Mouse (Mus musculus) midbrain, embryonic 12.5 days (tissue): ENCODE measurements around the gene Btnl10. TPM values are rescaled to one million over a fixed set of nuclear protein-coding genes. Genes with fewer than 3 reads are reported as not detected.
A peak's percentile ranks its signal among the peaks of the same experiment; 100 is the strongest.
"Not testable (repeated sequence)": the region's sequence is repeated elsewhere in the genome, so short reads cannot be mapped to it uniquely, and the experiment has no call there.

Experiments
- ATAC-seq: fragments of 200-750 bp; cut with Nextera tagmentation; 2 replicates; pipeline ENCODE4 v1.8.0; 2017; ENCODE audit warnings: low read depth, moderate TSS enrichment, moderate library complexity; ENCODE audit not compliant: low FRiP score
- H3K27ac ChIP-seq: fragments of 300-500 bp; sonication (generic); replicated peaks from 2 replicates; pipeline ENCODE4 v1.5.1; 2016; ENCODE audit warnings: mild to moderate bottlenecking
- H3K27me3 ChIP-seq: fragments of 300-500 bp; sonication (generic); 2 replicates; pipeline ENCODE4 v1.6.1; 2016; ENCODE audit warnings: mild to moderate bottlenecking
- H3K36me3 ChIP-seq: fragments of 300-500 bp; sonication (generic); 2 replicates; pipeline ENCODE4 v1.6.1; 2016
- H3K4me1 ChIP-seq: fragments of 300-500 bp; sonication (generic); 2 replicates; pipeline ENCODE4 v1.6.1; 2016
- H3K4me2 ChIP-seq: fragments of 300-500 bp; sonication (generic); replicated peaks from 2 replicates; pipeline ENCODE4 v1.6.1; 2016; ENCODE audit warnings: mild to moderate bottlenecking, moderate library complexity
- H3K4me3 ChIP-seq: fragments of 300-500 bp; sonication (generic); 2 replicates; pipeline ENCODE4 v1.5.1; 2016; ENCODE audit warnings: mild to moderate bottlenecking
- H3K9ac ChIP-seq: fragments of 300-500 bp; sonication (generic); replicated peaks from 2 replicates; pipeline ENCODE4 v1.6.1; 2016; ENCODE audit warnings: mild to moderate bottlenecking, moderate library complexity
- H3K9me3 ChIP-seq: fragments of 300-500 bp; sonication (generic); 2 replicates; pipeline ENCODE4 v1.6.1; 2016; ENCODE audit warnings: mild to moderate bottlenecking
- WGBS: fragments of 180-500 bp; shearing (Covaris S2); methylation state at CpG from one replicate; pipeline ENCODE4 v1.1.7; 2016; 5-methylcytosine and 5-hydroxymethylcytosine counted together
- polyA plus RNA-seq: library from polyadenylated mRNA; unstranded; fragments of >200 nt; fragmentation: Nextera tagmentation; extraction: Ambion mirVana; gene quantifications from 2 replicates; pipeline ENCODE4 v1.2.1, GENCODE M21; 2016

The Btnl10 gene
- polyA plus RNA-seq, 1 experiment from 2014 or later = not detected

GRCm38 (mm10) chr11:58954170-58954419 is 36.4 kb downstream of the Btnl10 start:
- peak overlapping the region; percentile 99 for H3K27ac ChIP-seq
- not testable (repeated sequence) for H3K9me3 ChIP-seq, H3K27me3 ChIP-seq
- WGBS = 0% methylated on average over 17 of the region's 17 CpGs
- H3K4me1 ChIP-seq = peaks cover 48% of the 10 kb centered on the region
- H3K4me3 ChIP-seq = peak overlapping the region; percentile 58
- H3K36me3 ChIP-seq = 0 out of 2 replicates have a peak, but pooled peaks cover 10% of the 10 kb centered on the region
- peak overlapping the region; percentile 94 for H3K9ac ChIP-seq
- peak; percentile 50 for ATAC-seq
- peak overlapping the region; percentile 94 for H3K4me2 ChIP-seq

DNA sequence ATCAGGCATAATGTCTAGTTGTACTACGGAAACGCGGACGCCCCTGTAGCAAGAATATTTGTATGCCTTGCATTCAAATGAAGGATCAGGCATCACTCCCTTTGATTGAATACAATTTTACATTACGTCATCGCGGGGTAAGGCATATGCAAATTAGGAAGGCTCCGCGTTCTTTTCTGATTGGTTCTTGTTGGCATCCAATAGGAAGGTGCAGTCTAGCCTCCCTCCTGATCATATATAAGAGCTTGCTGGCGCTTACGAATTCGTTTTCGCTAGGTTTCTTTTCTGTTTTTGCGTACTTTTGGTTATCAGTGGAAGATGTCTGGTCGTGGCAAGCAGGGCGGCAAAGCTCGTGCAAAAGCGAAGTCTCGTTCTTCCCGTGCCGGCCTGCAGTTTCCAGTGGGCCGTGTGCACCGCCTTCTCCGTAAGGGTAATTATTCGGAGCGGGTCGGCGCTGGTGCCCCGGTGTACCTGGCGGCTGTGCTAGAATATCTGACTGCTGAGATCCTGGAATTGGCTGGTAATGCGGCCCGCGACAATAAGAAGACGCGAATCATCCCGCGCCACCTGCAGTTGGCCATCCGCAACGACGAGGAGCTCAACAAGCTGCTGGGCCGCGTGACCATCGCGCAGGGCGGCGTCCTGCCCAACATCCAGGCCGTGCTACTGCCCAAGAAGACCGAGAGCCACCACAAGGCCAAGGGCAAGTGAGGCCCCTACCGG is 36.9 kb downstream of the Btnl10 start, which contains the start of the genes Hist3h2a and Trim17:
Gene Hist3h2a, plus strand, starts transcription at position 266 of the 723 bp plus-strand sequence.
Gene Trim17, plus strand, starts transcription at position 266 of the 723 bp plus-strand sequence.
- Histone ChIP-seq H3K27ac (peak within 1 kb of the TSS; percentile 99), H3K4me2 (peak within 1 kb of the TSS; percentile 94), H3K9me3 (no peaks in the 10 kb centered on the region), H3K27me3 (peaks cover 10% of the 10 kb centered on the region), H3K4me1 (peaks cover 51% of the 10 kb centered on the region), H3K9ac (peak within 1 kb of the TSS; percentile 94), H3K4me3 (peak within 1 kb of the TSS; percentile 58), H3K36me3 (0 out of 2 replicates have a peak, but pooled peaks cover 10% of the 10 kb centered on the region)
- under 1% methylated on average over 49 of the region's 49 CpGs for WGBS
- peak; percentile 87 for ATAC-seq

- H3K4me3 ChIP-seq = peak overlapping the region; percentile 58
- ATAC-seq = 0 out of 2 replicates have a peak, but pooled peaks have one; percentile 2
- no peaks in the 10 kb centered on the region for H3K9me3 ChIP-seq
- WGBS = under 1% methylated on average over 20 of the region's 20 CpGs
- peaks cover 49% of the 10 kb centered on the region for H3K4me1 ChIP-seq
- peak overlapping the region; percentile 94 for H3K4me2 ChIP-seq
- H3K27me3 ChIP-seq = peaks cover 10% of the 10 kb centered on the region
- H3K36me3 ChIP-seq = 0 out of 2 replicates have a peak, but pooled peaks cover 10% of the 10 kb centered on the region
- peak overlapping the region; percentile 99 for H3K27ac ChIP-seq
- peak overlapping the region; percentile 89 for H3K9ac ChIP-seq
These were observed 37.6 kb downstream of the Btnl10 start for GRCm38 (mm10) chr11:58955143-58955867.

DNA sequence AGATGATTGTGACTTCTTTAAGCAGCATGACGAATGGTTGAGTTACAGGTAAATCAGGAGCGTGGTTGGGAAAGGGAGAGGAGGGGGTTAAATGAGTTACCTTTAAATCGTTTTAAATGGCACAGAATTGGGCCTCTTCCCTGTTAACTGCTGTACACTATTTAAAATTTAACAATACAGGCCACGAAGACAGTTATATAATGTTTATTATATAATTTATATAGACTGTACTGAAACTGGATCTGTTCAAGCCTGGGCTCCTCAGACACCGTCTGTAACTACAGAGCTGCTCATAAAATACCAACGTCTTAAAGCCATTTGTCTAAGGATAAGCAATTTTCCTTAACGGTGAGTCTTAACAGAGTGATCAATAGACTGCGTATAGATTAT is 38.2 kb downstream of the Btnl10 start:
- Histone ChIP-seq H3K9ac (peak overlapping the region; percentile 89), H3K4me1 (peaks cover 46% of the 10 kb centered on the region), H3K9me3 (no peaks in the 10 kb centered on the region), H3K36me3 (0 out of 2 replicates have a peak, but pooled peaks cover 10% of the 10 kb centered on the region), H3K4me3 (peak overlapping the region; percentile 58), H3K4me2 (peak overlapping the region; percentile 94), H3K27me3 (peaks cover 10% of the 10 kb centered on the region), H3K27ac (peak overlapping the region; percentile 99; the same call in 1 of the 2 replicates)
- no peak for ATAC-seq
- 31% methylated on average over 8 of the region's 8 CpGs for WGBS

DNA sequence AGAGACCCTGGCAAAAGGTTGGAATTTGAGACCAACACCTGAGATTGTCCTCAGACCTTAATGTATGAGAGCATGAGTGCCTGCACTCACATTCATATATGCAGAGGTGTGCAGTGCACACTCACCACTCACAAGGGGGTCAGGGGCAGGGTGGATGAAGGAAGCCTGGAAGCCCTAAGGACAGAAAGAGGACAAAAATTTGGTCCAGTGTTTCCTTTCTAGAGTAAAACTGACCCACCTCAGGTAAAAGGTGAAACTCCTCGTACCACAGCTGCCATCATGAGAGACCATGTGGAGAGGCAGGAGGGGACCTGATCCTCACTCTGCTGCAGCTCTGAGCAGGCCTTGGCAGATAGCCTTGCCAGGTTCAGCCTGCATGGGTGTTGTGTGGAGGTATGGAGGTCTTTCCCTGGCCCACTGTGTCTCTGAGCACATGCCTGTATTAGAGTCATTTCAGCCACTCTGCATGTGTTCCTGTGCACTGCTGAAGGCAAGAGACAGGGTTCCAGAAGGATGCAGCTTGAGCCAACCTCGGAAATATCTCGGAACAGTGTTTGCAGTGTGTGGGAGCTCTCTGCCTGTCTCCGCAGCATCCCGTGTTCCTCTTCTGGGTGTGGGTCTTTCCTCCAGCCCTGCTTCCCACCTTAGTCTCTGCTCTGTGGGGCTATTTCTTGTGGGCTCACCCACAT is 39.7 kb downstream of the Btnl10 start:
- Histone ChIP-seq H3K27ac (no peak overlapping the region), H3K4me3 (peak overlapping the region; percentile 58)

DNA sequence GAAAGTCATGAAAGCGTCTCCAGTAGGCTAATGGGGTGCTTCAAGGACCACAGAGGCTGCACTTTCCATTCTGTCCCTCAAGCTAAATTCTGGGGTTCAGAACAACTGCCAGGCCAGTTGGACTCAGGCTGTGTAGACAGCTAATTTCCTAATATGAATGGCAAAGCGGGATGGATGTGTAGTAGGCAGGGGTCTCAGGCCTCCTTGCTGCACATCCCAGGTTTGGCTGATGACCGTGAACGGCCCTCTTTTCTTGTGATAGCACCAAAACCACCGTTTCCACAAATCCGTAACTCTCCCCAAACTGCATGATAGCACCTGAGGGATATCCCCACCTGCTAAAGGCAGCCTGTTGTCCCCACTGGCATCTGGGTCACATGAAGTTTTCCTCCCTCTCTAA is 40.8 kb downstream of the Btnl10 start:
- Histone ChIP-seq H3K27me3 (peaks cover 29% of the 10 kb centered on the region), H3K9ac (0 out of 2 replicates have a peak overlapping the region, but pooled peaks have one; percentile 4), H3K4me1 (peaks cover 34% of the 10 kb centered on the region), H3K27ac (no peak overlapping the region), H3K4me2 (no peak overlapping the region), H3K4me3 (peak overlapping the region; percentile 6; the same call in 1 of the 2 replicates), H3K36me3 (0 out of 2 replicates have a peak, but pooled peaks cover 10% of the 10 kb centered on the region), H3K9me3 (no peaks in the 10 kb centered on the region)
- no peak for ATAC-seq
- WGBS = 84% methylated on average over 6 of the region's 6 CpGs

More for the DNA sequence above, 39.7 kb downstream of the Btnl10 start:
- H3K27me3 ChIP-seq = peaks cover 20% of the 10 kb centered on the region
- 91% methylated on average over 5 of the region's 5 CpGs for WGBS
- H3K9ac ChIP-seq = peak overlapping the region; percentile 89; the same call in 1 of the 2 replicates
- 0 out of 2 replicates have a peak, but pooled peaks cover 10% of the 10 kb centered on the region for H3K36me3 ChIP-seq
- H3K4me2 ChIP-seq = peak overlapping the region; percentile 94
- no peak for ATAC-seq
- H3K9me3 ChIP-seq = no peaks in the 10 kb centered on the region
- H3K4me1 ChIP-seq = peaks cover 40% of the 10 kb centered on the region

DNA sequence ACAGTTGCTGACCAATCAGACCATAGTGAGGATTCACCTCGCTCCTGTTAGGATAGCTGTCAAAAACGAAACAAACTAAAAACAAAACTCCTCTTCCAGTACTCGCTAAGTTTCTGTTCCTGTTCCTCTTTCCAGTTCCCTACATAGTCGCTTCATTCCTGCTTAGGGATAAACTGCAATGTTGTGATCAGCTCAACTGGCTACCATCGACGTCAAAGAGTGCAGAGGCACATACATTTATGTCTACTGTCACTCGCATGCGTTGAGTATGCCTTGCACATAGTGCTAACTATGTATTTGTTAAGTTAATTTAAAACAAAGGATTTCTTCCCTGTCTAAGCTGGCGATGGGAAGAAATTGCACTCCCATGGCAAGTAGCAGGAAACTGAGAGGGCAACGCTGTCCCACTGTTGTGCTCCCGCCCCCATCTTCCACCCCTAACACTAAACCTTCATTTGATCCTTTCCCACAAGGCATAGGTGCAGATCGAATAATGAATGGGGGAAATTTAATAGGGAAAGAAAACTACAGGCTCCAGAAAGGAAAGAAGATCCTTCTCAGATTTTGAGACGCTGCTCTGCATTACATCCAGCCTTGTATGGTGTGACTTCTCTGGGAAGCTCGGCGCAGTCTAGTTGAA is 41.6 kb downstream of the Btnl10 start:
- Histone ChIP-seq H3K4me2 (peak overlapping the region; percentile 74), H3K9me3 (no peaks in the 10 kb centered on the region), H3K4me3 (peak overlapping the region; percentile 50), H3K4me1 (peaks cover 36% of the 10 kb centered on the region), H3K27me3 (peaks cover 37% of the 10 kb centered on the region), H3K27ac (0 out of 2 replicates have a peak overlapping the region, but pooled peaks have one; percentile 49), H3K9ac (peak overlapping the region; percentile 52), H3K36me3 (0 out of 2 replicates have a peak, but pooled peaks cover 10% of the 10 kb centered on the region)
- no peak for ATAC-seq
- WGBS = 41% methylated on average over 15 of the region's 15 CpGs

DNA sequence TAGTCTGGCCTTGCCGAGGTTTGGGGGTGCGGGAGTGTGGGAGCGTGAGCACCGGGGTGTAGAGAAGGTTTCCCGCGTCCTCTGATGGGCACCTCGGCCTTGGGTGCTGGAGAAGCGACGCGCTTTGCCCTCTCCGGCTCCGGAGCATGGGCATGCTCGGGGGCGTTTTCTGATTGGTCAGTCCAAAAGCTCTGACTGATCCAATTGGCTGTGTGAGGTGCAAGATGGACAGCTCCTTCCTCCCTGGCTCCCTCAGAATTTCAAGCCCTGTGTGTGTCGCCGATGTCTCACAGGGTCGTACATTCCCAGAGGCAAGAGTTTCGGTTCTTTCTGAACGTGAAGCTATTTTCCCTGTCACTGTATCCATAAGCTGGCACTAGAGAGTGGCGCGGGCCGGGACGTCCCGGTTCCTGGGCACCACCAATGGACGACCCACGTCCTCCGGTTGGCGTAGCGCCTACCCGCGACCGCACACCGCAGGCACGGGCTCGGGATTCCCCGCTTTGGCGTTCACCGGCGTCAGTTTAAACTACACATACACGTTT is 42.3 kb downstream of the Btnl10 start:
- Histone ChIP-seq H3K4me1 (peaks cover 40% of the 10 kb centered on the region), H3K4me2 (peak overlapping the region; percentile 74), H3K27ac (peak overlapping the region; percentile 49; the same call in 1 of the 2 replicates), H3K9me3 (no peaks in the 10 kb centered on the region), H3K9ac (peak overlapping the region; percentile 52), H3K4me3 (peak overlapping the region; percentile 50), H3K27me3 (peaks cover 37% of the 10 kb centered on the region), H3K36me3 (0 out of 2 replicates have a peak, but pooled peaks cover 10% of the 10 kb centered on the region)
- WGBS = 4% methylated on average over 40 of the region's 40 CpGs
- peak; percentile 85 for ATAC-seq

DNA sequence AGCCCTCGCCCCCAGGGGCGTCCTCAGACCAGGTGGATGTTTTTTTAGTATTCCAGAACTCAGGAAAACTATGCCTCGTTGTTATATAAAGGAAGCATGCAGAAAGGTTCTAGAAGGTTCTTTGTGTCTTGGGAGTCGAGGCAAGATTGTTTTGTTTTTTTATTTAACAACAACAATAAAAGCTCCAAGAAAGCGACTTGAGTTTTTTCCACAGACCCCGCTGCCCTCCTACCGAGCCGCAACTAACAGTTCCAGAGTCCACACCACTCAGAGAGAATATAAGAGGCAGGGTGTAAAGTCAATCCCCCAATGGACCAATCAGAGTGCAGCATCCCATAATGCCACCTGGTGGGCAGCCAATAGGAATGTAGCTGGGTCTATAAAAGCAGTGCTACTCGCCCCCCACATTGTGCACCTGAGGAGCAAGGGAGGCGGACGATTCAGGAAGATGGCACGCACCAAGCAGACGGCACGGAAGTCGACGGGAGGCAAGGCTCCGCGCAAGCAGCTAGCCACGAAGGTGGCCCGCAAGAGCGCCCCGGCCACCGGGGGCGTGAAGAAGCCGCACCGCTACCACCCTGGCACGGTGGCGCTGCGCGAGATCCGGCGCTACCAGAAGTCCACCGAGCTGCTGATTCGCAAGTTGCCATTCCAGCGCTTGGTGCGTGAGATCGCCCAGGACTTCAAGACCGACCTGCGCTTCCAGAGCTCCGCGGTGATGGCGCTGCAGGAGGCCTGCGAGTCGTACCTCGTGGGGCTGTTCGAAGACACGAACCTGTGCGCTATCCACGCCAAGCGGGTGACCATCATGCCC is 43.9 kb downstream of the Btnl10 start:
- H3K4me1 ChIP-seq = peaks cover 36% of the 10 kb centered on the region
- ATAC-seq = no peak
- H3K9ac ChIP-seq = no peak overlapping the region
- no peak overlapping the region for H3K4me3 ChIP-seq
- H3K27ac ChIP-seq = no peak overlapping the region
- peaks cover 37% of the 10 kb centered on the region for H3K27me3 ChIP-seq
- 68% methylated on average over 49 of the region's 50 CpGs for WGBS
- H3K36me3 ChIP-seq = 0 out of 2 replicates have a peak, but pooled peaks cover 10% of the 10 kb centered on the region
- no peaks in the 10 kb centered on the region for H3K9me3 ChIP-seq
- H3K4me2 ChIP-seq = no peak overlapping the region

DNA sequence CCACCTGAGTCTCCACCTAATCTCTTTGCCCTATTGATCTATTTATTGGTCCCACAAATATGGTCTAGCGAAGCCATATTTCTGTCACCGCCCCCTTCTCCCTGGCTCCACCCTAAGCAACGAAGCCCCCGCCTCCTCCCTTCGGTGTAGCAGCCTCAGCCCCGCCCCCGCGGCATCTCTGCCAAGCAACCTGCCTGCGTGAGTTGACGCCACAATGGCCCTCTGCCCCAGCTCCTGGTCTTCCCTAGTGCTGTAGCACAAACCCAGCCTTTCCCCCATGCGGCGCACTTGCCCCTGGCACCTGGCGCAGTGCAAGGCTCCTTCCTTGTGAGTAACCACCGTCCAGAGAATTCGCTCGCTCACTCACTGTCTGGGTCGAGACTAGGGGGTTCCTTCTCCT is 45.8 kb downstream of the Btnl10 start:
- H3K4me3 ChIP-seq = no peak overlapping the region
- no peak for ATAC-seq
- 44% methylated on average over 17 of the region's 17 CpGs for WGBS
- H3K9me3 ChIP-seq = no peaks in the 10 kb centered on the region
- H3K4me2 ChIP-seq = no peak overlapping the region
- peaks cover 28% of the 10 kb centered on the region for H3K27me3 ChIP-seq
- H3K4me1 ChIP-seq = peaks cover 18% of the 10 kb centered on the region
- H3K9ac ChIP-seq = no peak overlapping the region; the same call in 1 of the 2 replicates
- no peak overlapping the region for H3K27ac ChIP-seq
- peaks cover 6% of the 10 kb centered on the region; the same call in 1 of the 2 replicates for H3K36me3 ChIP-seq
